Mouse (Mus musculus) c-Kit-positive CD71-positive TER-119-positive erythroid progenitor cells, embryonic 14.5 days (primary cell): Measurements from ENCODE around the gene Fzd9.

Experiments
- DNase-seq: peaks from one replicate; pipeline ENCODE4 v3.0.0-alpha.2; 2013; ENCODE audit warnings: low spot score

The Fzd9 gene

DNA sequence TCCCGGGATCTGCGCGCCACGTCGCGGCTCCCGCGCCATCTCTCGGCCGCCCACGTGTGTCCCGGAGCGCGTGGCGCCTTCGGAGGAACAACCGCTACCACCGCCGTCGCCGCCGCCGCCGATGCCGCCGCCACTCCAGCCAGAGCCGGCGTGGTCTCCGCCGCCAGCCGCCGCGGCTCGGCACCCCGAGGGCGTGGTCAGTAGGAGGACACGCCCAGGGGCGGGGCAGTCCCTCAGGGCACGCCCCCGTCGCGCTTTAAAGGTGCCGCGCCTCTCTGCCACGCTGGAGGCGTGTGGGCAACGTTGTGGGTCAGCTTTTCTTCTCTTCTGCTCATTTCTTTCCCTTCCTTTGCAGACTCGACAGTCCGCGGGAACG, at the start of gene Fzd9:
Fzd9 (minus strand) TSS at position 152 of the 376 bp plus-strand sequence.
- DNase-seq: peak; percentile 74

DNA sequence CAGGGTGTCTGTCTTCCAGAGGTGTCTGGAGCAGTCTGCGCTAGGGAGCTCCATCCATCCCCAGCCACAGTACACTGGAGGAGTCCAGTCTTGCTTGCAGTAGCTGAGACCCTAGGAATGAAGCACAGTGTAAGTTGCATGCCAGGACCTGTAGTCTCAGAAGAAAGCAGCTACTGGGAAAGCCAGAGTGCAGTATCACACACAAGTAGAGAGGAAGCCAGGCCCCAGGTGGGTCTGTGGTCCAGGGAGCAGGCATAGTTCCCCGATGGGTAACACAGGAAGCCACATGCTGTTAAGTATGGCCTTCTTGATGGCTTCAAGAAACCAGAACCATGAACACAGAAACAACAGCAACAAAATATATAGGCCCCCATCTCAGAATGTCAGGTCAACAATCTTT, 41.0 kb upstream of the Fzd9 start:
- DNase-seq: no peak

DNA sequence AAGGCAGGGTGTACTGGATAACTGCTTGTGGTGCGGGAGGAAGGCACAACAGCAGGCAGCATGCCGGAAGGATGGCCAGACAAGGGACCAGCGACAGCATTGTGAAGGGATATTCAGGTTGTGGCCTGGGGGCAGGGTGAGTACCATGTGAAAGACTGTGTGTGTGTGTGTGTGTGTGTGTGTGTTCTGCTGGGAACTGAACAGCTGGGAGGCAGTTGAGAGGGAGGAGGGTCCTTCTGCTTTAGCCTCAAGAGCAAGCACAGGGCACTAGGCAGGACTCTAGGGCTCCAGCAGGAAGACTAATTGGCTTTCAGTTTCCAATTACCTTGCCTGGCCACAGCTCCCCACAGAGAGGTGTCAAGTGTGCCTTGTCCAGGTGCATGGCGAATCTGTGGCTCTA, 40.2 kb upstream of the Fzd9 start:
- no peak for DNase-seq

DNA sequence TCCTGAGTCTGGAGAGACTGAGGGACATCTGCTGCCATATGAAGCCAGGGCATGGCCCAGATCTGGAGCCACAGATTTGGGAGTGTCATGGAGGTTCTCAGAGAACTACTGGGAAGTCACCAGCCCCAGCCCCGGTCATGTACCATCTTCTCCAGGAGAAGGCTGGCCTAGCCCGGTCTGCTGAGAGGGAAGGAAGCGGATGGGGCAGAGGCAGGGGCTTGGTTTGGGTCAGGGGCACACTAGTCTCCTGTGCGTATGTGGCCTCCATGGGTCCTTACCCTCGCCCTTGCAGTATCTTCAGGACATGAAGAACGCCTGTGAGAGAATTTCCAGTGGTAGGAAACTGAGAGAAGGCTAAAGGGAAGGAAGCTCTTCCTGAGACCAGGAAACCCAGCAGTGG, 39.7 kb upstream of the Fzd9 start:
- DNase-seq: no peak

DNA sequence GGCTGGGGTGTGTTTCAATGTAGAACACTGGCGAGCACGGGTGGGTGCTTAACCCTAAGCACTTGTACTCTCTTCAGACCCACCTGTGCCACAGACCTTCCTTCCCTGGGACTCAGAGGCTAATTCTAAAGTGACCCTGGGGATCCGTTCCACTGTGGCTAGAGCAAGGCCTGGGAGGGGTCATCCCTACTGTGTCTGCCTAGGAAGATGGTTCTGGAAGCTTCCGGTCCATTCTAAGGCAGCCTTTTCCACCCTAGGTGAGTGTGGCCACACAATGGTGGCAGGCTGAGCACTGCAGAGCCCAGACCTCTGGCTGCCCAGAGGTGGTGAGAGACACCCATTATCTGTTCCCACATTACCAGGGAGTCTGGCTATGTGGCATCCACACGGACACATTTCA, 35.9 kb upstream of the Fzd9 start:
- no peak for DNase-seq

DNA sequence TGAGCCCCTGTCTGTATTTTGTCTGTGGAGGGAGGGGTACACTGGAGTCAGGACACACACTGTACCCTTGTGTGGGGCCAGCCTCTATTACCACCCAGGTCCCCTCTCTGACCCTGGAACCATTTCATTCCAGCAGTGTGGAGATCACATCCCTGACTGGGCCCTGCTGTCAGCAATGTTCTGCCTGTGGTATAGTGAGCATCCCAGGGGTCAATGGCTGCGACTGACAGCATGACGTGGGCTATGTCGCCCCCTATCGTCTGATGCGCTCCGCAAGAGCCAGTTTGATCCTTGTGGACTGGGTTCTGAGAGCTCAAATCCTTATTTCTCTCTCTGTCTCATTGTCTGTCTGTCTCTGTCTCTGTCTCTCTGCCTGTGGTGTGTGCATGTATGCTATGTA, 35.2 kb upstream of the Fzd9 start:
- DNase-seq: peak; percentile 38

DNA sequence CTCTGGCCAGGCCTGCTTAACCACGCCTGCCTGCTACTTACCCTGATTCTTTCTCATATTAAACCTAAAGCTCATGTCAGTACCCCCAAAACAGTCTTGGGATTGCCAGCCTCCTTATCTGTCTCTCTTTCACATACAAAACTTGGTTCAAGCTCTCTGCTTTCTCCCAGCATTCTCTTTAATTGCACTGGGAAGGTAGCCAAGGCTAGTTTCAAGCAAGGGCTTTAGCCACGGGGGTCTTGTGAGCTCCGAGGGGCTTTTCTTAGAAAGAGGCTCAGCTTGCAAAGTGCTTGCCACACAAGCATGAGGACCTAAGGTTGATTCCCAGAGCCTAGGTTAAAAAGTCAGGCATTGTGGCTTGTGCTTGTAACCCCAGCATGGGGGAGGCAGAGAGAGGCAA, 34.2 kb upstream of the Fzd9 start:
- DNase-seq: no peak

DNA sequence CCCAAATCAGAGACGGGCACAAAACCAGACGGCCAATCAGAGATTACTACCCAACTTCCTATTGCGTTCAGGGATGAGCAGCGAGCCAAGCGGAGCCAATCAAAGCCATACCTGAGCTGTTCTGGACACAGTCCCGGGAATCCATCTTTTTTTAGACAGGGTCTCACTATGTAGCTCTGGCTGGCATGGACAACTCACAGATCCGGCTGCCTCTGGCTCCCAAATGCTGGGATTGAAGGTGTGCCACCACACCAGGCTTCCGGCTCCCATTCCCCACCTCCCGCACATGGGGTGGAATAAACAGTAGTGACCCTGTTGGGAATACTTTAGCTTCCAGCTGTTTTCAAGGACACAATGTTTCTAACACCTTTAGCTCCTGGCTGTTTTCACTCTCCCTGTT, 29.2 kb upstream of the Fzd9 start:
- DNase-seq: no peak

DNA sequence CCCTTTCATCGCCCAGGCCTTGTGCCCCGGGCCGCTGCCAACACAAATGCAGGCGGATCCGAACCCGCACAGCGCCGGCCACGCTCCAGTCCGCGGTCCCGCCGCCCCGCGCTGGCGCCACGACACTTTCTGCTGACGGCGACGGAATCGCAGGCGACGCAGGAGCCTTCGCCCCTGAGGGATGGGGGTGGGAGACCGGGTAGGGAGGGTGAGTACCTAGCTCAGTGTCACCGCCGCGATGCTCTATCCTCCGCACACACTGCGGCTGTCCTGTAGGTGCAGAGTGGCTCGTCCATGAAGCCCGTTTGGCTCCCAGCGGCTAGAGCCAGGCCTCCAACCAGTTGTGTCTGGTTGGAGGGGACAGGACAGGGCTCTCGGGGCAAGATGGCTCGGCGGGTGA, 25.6 kb upstream of the Fzd9 start:
- no peak for DNase-seq

DNA sequence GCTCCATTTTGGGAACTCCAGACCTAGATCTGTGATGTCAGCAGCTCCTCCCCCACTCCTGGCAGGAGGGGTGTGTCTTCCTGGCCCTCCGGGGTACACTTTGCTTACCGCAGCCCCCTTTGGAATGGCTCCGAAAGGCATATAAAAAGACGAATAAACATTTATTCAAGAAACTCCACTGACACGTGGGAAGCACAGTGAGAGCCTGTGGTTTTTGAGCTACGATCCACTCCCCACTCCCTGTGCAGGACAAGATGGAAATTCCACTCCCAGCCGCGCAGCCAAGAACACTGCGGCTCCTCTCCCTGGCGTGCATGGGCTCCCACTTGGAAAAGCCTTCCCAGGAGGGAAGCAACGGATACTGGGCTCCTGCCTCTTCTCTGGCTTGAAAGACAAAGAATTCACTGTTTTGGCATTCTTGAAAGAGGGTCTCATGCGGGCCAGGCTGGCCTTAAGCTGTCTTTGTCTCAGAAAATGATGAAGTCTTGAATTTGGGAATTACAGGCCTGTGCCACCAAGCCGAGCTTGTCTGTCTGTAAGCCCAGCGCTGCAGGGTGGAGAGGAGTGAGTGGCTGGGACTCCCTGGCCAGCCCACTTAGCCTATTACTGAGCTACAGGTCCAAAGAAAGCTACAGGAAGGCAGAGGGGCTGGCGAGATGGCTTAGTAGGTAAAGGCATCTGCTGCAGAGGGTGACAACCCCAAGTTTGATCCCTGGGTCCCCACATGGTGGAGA, 23.8 kb upstream of the Fzd9 start:
- no peak for DNase-seq

DNA sequence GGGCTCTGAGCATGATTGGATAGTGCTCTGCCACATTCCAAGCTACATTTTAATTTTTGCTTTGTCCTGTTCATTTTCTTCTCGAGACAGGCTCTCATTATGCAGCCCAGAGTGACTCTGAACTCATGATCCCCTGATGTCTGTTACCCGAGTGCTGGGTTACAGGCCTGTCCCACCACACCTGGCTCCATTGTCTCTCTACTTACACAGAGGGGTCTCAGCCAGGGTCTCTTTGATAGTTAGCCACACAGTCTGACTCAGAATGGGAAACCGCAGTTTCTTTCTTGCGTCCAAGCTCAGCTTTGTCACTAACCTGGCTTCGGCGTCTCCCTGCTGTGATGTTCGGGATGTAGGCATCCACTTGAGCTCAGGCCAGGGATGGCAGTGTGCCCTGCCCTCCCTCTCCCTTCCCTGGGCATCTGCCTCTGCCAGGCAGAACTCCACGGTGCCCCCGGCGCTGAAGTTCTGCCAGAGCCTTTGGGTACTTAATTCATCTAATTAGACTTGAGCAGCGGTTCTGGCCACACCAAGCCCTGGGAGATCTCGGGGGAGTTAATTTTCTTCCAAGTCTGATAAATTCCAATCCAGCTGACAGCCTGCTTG, 20.6 kb upstream of the Fzd9 start:
- DNase-seq: no peak

DNA sequence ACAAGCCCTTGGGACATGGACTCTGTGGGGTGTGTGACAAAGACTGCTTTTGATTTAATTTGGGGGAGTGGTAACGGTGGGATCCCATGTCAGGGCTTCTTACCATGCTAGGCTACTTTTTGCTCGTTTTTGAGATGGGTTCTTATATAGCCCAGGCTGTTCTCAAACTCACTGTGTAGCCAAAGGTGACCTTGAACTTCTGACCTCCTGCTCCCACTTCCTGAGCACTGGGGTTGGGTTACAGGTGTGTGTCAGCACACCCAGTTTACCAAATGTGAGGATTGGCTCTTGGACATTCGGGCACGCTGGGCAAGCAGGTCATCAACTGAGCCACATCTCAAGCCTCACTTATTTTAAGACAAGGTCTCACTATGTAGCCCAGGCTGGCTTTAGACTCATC, 19.3 kb upstream of the Fzd9 start:
- DNase-seq: no peak

DNA sequence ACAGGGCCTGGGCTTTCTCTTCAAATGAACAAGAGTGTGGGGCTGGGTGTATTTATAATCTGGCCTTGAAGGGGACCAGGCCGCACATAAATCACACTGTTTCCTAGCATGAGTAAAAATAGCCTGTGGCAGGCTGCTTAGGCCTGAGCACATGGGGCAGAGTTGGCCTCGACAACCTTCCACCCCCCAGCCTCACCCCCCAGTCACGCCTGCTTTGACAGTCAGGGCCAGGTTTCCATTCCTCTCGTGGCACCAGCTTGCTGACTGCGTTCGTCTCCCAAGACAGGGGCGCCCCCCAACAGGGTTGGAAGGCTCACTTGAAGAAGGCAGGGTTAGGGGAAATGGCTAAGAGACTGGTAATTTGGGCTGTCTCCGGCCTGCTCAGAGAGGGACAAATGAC, 18.4 kb upstream of the Fzd9 start:
- no peak for DNase-seq

DNA sequence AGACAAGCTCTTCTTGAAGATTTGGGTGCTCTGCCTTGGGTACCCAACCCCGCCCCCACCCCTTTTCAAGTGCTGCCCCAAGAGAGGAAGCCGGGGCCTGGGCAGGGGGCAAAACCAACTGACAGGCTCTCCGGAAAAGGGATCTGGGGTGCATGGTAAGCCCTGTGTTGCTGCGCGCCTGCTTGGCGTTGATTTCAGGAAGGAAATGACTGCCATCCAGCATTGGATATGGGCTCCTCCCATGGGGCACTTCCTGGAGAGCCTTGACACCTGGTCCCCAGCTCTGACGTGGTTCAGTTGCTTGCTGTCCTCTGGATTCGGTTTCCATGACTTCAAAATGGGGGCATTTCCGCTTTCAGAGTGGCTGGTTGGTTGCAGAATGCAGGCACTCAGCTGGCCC, 13.5 kb upstream of the Fzd9 start:
- no peak for DNase-seq

DNA sequence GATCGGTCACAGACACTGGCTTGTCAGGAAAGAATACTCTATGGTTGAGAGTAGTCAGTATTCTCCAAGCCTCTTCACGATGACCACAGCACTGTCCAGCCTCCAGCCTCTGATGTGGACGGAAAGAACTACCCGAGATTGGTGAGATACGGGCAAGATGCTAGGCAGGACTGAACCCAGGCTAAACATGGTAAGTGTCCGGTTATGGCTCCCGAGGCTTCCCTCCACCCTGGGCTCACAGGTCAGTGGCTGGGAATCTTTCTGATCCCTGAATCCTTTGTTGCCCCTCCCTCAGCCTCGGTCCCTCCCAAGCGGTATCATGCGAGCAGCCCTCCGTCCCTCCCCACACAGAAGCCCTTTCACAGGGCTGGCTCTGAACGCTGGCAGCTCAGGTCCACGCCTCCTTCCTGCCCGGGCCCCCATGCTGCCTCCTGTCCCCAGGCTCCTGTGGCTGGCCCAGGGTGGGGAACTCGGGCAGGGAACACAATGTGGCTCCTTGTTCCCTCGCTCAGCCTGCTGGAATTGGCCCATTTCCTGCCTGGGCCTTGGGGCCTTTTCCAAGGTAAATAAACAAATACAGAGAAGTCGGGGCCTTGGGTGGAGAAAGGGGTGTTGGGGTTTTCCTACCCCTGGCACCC, 13.0 kb upstream of the Fzd9 start:
- no peak for DNase-seq

DNA sequence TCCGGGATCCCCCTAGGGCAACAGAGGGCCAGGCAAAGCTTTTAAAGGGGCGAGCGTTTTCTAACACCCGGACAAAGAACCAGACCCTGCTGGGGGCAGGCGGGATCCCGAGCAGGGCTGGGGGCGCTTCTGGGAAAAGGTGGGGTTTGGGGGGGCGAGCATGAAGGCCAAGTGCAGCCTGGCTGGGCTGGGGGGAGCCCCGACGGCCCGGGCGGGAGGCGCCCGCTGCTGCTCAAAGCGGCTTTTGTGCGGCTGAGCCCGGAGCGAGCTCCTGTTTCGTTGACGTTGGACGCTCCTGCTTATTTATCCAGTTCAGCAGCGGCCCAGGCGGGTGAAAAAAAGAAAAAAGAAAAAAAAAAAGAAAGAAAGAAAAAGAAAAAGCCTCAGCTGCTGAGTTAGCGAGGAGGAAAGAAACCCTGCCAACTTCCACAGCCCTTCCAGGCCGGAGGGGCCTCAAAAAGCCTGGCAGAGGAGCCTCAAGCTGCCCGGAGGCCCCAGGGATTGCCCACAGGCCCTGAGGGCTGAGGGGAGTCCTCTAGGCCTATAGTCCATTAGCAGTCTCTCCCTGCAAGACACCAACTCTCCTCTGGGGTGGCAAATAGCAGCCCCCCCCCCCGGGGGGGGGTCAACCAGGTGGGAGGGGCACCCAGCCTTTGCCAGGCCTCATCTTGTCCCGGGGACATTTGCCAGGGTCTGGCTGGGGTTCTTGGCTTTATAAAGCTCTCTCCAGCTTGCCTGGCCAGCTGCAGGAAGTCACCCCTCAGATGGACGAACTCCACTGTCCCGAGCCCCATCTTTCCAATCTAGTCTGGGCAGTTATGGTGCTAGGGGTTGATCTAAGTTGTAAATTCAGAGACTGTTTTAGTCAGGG, 7.5 kb upstream of the Fzd9 start:
- no peak for DNase-seq

DNA sequence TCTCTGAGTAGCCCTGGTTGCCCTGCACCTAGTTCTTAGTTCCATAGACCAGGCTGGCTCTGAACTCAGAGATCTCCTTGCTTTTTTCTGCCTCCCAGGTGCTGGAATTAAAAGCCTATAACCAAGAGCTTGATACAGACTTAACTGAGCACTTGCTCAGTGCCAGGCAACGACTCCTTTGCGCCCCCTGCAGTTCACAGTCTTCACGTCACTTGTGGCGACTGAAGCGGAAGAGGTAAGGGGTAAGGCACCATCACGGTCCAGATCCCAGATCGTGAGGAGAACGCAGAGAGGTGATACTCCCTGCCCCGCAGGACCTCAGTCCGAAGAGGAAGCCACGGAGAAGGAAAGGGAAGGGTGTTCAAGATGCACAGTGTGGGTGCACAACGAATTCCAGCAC, 6.5 kb upstream of the Fzd9 start:
- DNase-seq: no peak

DNA sequence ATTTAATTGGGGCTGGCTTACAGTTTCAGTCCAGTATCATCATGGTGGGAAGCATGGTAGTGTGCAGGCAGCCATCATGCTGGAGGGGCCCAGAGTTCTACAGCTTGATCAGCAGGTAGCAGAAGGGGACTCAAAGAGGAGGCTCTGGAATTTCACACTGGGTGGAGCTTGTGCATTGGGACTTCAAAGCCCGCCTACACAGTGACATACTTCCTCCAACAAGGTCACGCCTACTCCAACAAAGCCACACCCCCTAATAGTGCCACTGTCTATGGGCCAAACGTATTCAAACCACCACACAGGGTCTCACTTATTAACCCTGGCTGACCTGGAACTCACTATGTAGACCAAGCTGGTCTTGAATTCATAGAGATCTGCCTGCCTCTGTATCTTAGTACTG, 5.1 kb upstream of the Fzd9 start:
- DNase-seq: no peak

DNA sequence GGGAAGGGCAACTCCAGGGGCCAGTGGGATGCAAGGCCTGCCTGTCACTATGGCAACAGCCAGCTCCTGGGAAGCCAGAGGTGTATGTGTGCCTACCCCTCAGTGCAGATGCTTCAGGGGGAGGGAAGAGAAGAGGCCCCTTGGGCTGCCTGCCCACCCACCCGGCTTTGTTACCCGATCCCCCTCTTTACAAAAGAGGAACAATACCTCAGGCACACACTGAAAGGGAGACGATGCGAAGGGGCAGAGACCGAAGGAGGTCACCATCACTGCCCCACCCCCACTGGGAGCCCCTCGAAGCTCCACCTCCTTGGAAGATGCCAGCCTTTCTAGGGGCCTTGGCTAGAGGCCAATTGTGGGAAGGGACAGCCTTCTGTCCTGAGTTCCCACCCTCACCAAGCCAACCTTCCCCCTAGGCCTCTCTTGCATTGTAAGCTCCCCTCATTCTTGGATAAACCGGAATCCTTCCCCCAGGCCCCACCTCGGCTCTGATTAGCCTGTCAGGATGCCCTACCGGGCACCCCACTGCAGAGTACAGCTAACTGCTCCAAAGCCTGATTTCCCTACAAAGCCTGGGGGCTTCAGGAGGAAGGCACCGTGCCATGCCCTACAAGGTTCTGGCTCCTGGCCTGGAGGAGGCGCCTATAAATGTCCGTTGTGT, 2.8 kb upstream of the Fzd9 start:
- DNase-seq: no peak

DNA sequence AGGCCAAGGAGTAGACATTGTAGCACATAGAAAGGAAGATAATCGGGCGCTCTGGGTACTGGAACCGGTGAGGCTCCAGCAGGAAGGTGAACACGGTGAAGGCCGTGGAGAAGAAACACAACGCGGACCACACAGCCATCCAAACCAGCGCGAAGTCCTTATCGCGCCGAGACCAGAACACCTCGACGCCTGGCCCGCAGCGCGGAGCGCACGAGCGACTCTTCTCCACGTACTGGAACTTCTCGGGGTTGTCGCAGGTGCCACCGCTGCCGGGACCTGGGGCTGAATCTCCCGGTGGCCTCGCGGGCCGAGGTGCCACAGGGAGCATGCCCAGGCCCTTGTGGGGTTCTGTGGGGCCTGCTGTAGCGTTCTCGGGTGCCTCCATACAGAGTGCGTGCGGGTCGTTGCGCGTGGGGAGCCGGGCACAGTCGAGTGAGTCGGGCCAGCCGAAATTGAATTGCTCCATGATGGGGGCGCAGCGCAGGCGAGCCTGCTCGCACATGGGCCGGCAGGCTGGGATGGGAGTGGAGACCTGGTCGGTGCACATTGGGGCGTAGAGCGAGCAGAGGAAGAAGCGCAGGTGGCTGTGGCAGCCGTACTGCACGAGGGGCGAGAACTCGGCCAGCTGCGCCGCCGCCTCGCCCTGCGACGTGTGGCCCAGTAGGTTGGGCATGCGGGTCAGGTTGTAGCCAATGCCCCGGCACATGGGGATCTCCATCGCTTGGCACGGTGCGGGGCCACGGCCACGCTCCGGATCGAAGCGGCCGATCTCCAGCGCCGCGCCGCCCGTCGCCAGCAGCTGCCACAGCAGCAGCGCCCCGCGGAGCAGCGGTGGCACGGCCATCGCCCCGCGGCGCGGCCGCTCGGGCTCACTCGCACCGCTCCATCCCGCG, 598 bp downstream of the Fzd9 start:
- no peak for DNase-seq
